Mouse (Mus musculus) midbrain, postnatal 0 days (tissue): ENCODE measurements at regions not wholly inside any gene's neighbourhood (a gene's known extent, or its start where the extent isn't known, plus 50 kb on each side); places are given as distances from the start of the nearest gene placed in this dataset.

Source experiments
- ATAC-seq: fragments of 200-750 bp; cut with Nextera tagmentation; 2 replicates; pipeline ENCODE4 v1.8.0; 2017; ENCODE audit warnings: moderate number of reproducible peaks, mild to moderate bottlenecking, moderate TSS enrichment, moderate library complexity; ENCODE audit not compliant: low FRiP score
- DNase-seq: peaks from one replicate; pipeline ENCODE4 v3.0.0-alpha.2; 2015; ENCODE audit warnings: low spot score
- H3K27ac ChIP-seq: fragments of 300-500 bp; sonication (generic); 2 replicates; pipeline ENCODE4 v1.5.1; 2014; ENCODE audit warnings: low read depth, mild to moderate bottlenecking, low read length, mixed read lengths
- H3K27me3 ChIP-seq: fragments of 300-500 bp; sonication (generic); 2 replicates; pipeline ENCODE4 v1.6.1; 2014; ENCODE audit warnings: low read length, control low read depth, mixed read lengths; ENCODE audit not compliant: insufficient read depth
- H3K36me3 ChIP-seq: fragments of 300-500 bp; sonication (generic); 2 replicates; pipeline ENCODE4 v1.6.1; 2014; ENCODE audit warnings: low read length, control low read depth, mixed read lengths; ENCODE audit not compliant: insufficient read depth
- H3K4me1 ChIP-seq: fragments of 300-500 bp; sonication (generic); 2 replicates; pipeline ENCODE4 v1.6.1; 2014; ENCODE audit warnings: mild to moderate bottlenecking, control low read depth, antibody characterized with exemption, low read length, mixed read lengths; ENCODE audit not compliant: insufficient read depth
- H3K4me2 ChIP-seq: fragments of 300-500 bp; sonication (generic); 2 replicates; pipeline ENCODE4 v1.6.1; 2014; ENCODE audit warnings: low read depth, mild to moderate bottlenecking, low read length, mixed read lengths; ENCODE audit not compliant: poor library complexity, severe bottlenecking
- H3K4me3 ChIP-seq: fragments of 300-500 bp; sonication (generic); 2 replicates; pipeline ENCODE4 v1.5.1; 2014; ENCODE audit warnings: low read depth, mild to moderate bottlenecking, low read length, moderate library complexity
- H3K9ac ChIP-seq: fragments of 300-500 bp; sonication (generic); replicated peaks from 2 replicates; pipeline ENCODE4 v1.6.1; 2014; ENCODE audit warnings: mild to moderate bottlenecking, low read length, moderate library complexity, mixed read lengths; ENCODE audit not compliant: poor library complexity, severe bottlenecking
- H3K9me3 ChIP-seq: fragments of 300-500 bp; sonication (generic); 2 replicates; pipeline ENCODE4 v1.6.1; 2016; ENCODE audit warnings: low read length, control low read depth
- CTCF ChIP-seq: IDR thresholded peaks from 2 replicates; pipeline ENCODE4 v1.5.1; 2016; ENCODE audit warnings: antibody characterized with exemption, mild to moderate bottlenecking
- WGBS: fragments of 180-500 bp; shearing (Covaris S2); extraction: QIAGEN DNeasy Blood & Tissue Kit; methylation state at CpG from one replicate; pipeline ENCODE4 v1.1.7; 2014; 5-methylcytosine and 5-hydroxymethylcytosine counted together

DNA sequence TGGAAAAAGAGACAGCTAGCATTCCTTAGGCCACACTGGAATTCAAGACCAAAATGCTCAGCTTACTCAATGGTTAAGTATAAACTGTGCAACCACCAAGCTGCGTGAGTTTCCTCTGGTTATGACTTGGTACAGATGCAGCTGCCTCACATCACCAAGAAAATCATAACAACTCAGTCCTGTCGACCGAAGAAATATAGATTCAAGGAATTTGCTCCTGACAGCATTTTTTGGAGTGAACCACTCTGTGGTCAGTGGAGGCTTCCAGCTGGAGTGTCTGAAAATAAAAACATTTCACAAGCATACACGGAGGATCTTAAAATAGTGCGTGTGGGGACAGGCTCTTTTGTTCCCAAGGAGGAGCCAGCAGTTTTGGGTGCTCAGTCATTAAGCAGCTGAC lies 253.8 kb downstream of the Bckdhb start:
- Histone ChIP-seq H3K4me3 (no peak overlapping the region), H3K9ac (no peak overlapping the region), H3K9me3 (no peaks in the 10 kb centered on the region), H3K4me2 (no peak overlapping the region), H3K27me3 (no peaks in the 10 kb centered on the region), H3K4me1 (no peaks in the 10 kb centered on the region), H3K36me3 (no peaks in the 10 kb centered on the region), H3K27ac (no peak overlapping the region)
- no peak for TF ChIP-seq CTCF
- WGBS = 83% methylated on average over 5 of the region's 5 CpGs
- DNase-seq = no peak
- ATAC-seq = no peak

DNA sequence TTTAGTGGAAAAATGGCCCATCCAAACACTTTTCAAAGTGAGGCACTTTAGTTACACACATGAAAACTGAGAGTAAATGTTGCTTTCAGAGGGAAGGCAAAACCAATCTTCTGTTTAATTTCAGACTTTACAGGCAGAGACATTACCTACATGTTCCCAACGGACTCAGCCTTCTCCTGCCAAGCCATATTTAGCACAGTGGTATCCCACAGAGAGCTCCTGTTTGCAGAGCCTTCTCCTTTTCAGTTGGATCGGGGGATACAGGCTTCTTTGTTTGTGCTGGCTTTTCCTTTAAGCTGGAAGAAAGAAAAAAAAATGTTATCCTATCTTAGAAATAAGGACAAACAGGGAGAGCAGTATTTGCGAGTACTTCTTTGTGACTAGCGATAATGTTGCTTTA lies 254.3 kb downstream of the Bckdhb start:
- Histone ChIP-seq H3K4me3 (no peak overlapping the region), H3K9me3 (no peaks in the 10 kb centered on the region), H3K27ac (no peak overlapping the region), H3K27me3 (no peaks in the 10 kb centered on the region), H3K4me1 (no peaks in the 10 kb centered on the region), H3K9ac (no peak overlapping the region), H3K4me2 (no peak overlapping the region), H3K36me3 (no peaks in the 10 kb centered on the region)
- no peak for TF ChIP-seq CTCF
- DNase-seq = peak; percentile 10
- 50% methylated on average over 4 of the region's 4 CpGs for WGBS
- no peak for ATAC-seq

DNA sequence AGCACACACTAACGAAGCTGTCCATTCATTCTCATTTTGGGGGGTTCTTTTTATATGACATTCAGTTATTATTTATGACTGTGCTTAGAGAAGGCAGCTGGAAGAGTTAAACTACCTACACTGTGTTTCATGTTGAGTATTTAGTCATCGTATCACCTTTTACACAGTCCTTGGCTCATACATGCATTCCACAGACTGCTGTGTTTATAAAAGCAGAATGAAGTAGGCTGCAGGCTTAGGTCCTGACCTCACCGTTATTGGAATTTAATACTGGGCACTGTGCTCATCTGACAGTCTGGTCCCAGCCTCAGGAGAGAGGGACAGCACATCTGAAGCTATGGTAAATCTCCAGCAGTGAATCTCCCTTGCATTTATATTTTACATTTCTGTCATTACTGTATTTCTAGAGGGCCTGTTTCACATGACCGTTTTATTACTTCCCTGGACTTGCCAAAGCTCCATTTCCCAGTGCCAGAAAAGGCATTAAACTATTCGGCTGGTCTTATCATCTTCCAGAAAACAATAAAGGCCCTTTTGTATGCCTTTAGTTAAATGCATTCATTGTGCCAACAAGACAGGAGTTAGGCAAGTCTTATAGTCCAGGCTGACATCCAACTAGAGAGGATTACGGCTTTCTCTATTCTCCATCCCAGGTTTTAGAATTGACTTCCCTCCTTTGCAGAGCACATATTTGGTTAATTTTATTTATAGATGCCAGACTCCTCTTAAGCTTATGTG lies 258.9 kb downstream of the Bckdhb start:
- Histone ChIP-seq H3K36me3 (no peaks in the 10 kb centered on the region), H3K9me3 (no peaks in the 10 kb centered on the region), H3K27ac (no peak overlapping the region), H3K4me1 (no peaks in the 10 kb centered on the region), H3K27me3 (no peaks in the 10 kb centered on the region), H3K4me2 (no peak overlapping the region), H3K4me3 (no peak overlapping the region), H3K9ac (no peak overlapping the region)
- DNase-seq (no peak), ATAC-seq (no peak)
- TF ChIP-seq CTCF = no peak
- 55% methylated on average over 6 of the region's 6 CpGs for WGBS

DNA sequence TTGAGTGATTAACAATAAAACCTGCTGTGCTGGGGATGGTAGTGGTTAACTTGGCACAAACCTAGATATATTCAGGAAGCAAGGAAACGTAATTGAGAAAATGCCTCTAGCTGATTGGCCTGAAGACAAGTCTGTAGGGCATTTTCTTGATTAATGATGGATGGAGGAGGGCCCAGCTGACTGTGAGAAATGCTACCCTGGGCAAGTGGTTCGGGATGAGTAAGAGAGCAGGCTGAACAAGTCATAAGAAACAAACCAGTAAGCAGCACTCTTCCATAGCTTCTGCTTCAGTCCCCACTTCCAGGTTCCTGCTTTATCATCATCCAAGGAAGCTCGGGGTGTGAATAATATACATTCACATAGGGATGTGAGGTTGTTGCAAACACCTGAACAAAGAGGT lies 262.6 kb downstream of the Bckdhb start:
- Histone ChIP-seq H3K9me3 (no peaks in the 10 kb centered on the region), H3K9ac (no peak overlapping the region), H3K36me3 (no peaks in the 10 kb centered on the region), H3K4me2 (no peak overlapping the region), H3K4me3 (no peak overlapping the region), H3K4me1 (no peaks in the 10 kb centered on the region), H3K27me3 (no peaks in the 10 kb centered on the region), H3K27ac (no peak overlapping the region)
- no peak for ATAC-seq
- no peak for DNase-seq
- no peak for TF ChIP-seq CTCF
- 77% methylated on average over 3 of the region's 3 CpGs for WGBS

DNA sequence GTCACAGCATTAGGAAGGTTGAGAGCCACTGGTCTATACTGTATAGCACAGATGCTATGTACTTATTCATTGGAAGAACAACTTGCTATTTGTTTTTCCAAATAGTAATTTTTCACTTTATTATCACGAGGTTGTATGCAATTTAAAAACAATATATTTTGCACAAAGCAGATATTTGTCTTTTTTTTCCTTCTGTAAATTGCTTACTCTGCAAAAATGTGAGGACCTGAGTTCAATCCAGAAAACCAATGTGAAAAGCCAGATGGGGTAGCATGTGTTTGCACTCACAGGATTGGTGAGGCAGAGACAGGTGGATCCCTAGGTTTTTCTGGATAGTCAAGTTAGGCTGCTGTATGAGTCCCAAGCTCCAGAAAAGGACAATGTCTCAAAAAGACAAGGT lies 268.5 kb downstream of the Bckdhb start:
- Histone ChIP-seq H3K27me3 (no peaks in the 10 kb centered on the region), H3K36me3 (no peaks in the 10 kb centered on the region), H3K4me3 (no peak overlapping the region), H3K27ac (no peak overlapping the region), H3K4me2 (no peak overlapping the region), H3K9me3 (no peaks in the 10 kb centered on the region), H3K4me1 (no peaks in the 10 kb centered on the region), H3K9ac (no peak overlapping the region)
- DNase-seq = no peak
- ATAC-seq = no peak
- 67% methylated on average over 1 of the region's 1 CpGs for WGBS
- no peak for TF ChIP-seq CTCF

- Histone ChIP-seq H3K4me2 (no peak overlapping the region), H3K9ac (no peak overlapping the region), H3K4me1 (no peaks in the 10 kb centered on the region), H3K4me3 (no peak overlapping the region), H3K36me3 (no peaks in the 10 kb centered on the region), H3K27ac (no peak overlapping the region), H3K27me3 (no peaks in the 10 kb centered on the region), H3K9me3 (no peaks in the 10 kb centered on the region)
- DNase-seq (peak; percentile 26), ATAC-seq (peak; percentile 38; the same call in 1 of the 2 replicates)
- 74% methylated on average over 4 of the region's 4 CpGs for WGBS
- TF ChIP-seq CTCF = no peak
Measured at GRCm38 (mm10) chr9:84194716-84195115, 269.8 kb downstream of the Bckdhb start.
